Mouse (Mus musculus): ENCODE data around the gene Tns3. TPM values are rescaled to one million over a fixed set of nuclear protein-coding genes. Genes with fewer than 3 reads are reported as not detected.
"Not testable (repeated sequence)": the region's sequence is repeated elsewhere in the genome, so short reads cannot be mapped to it uniquely, and the experiment has no call there.

Tns3 gene
- polyA plus RNA-seq, 1 experiment from 2014 or later, result 10.5 TPM

DNA sequence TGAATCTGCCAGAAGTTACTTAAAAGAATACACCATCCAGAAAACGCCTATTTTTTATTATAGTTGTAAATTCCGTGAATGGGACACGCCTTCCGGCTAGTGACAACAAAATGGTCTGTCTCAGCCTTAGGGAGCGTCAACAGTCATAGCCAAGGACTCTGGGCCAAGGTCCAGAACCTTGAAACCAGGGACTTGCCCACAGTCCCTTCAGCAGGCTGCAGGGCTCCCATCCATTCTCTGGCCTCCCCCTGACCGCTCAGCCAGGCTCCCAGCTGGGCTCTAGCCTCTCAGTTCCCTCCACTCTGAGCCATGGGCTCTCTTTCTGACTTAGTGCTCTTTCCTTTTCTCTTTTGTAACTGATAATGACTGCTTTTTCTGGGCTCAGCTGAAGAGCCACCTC, 37.6 kb downstream of the Tns3 start:
- Histone ChIP-seq H3K4me1 (replicated peaks; ENCODE audit: control insufficient read depth, insufficient read depth, low read length) (peaks cover 13% of the 10 kb centered on the region), H3K4me2 (replicated peaks; ENCODE audit: low read depth) (no peak overlapping the region; the same call in 1 of the 2 replicates), H3K9ac (ENCODE audit: low read depth, low read length) (no peak overlapping the region), H3K27ac (ENCODE audit: low read depth, low read length) (peak overlapping the region; percentile 35; the same call in 1 of the 2 replicates), H3K27me3 (replicated peaks; ENCODE audit: control insufficient read depth, insufficient read depth, low read length) (no peaks in the 10 kb centered on the region), H3K9me3 (ENCODE audit: control insufficient read depth) (no peaks in the 10 kb centered on the region), H3K36me3 (ENCODE audit: control insufficient read depth, insufficient read depth) (0 out of 2 replicates have a peak, but pooled peaks cover 5% of the 10 kb centered on the region), H3K4me3 (ENCODE audit: low read depth, low read length) (no peak overlapping the region)
- no peak for TF ChIP-seq CTCF (IDR thresholded peaks at IDR 0.05; ENCODE audit: low read depth)
- 41% methylated on average over 6 of the region's 6 CpGs for WGBS
- peak; percentile 73 for ATAC-seq

DNA sequence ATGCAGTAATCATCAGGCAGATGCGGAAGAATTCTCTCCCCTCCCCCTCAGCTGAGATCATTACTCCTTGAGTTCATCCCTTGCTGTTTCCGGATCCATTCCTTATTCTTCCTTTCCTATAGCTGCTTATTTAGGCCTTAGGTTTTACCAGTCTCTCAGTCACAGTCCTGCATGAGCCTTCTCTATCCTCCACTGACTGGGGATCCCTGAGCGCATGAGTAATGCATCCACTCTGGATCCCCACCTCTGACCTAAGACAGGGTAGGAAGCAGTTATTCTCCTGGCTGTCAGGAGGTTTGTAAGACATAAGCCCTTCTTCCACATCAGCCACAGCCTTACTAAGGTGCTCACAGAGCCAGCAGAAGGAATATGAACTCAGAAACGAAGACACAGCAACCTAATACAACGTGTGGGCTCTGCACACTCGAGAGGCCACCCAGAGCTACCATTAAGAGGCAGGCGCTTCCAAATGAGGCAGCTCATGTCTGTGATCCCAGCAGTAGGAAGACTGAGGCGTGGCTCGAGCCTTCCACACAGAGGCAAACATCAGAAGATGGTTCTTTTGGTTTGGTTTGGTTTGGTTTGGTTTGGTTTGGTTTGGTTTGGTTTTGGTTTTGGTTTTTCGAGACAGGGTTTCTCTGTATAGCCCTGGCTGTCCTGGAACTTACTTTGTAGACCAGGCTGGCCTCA, 38.3 kb downstream of the Tns3 start:
- TF ChIP-seq CTCF (IDR thresholded peaks at IDR 0.05; ENCODE audit: low read depth), result no peak
- H3K9ac ChIP-seq (ENCODE audit: low read depth, low read length), result no peak overlapping the region
- 0 out of 2 replicates have a peak, but pooled peaks cover 5% of the 10 kb centered on the region for H3K36me3 ChIP-seq (ENCODE audit: control insufficient read depth, insufficient read depth)
- no peak overlapping the region for H3K27ac ChIP-seq (ENCODE audit: low read depth, low read length)
- H3K27me3 ChIP-seq (replicated peaks; ENCODE audit: control insufficient read depth, insufficient read depth, low read length), result no peaks in the 10 kb centered on the region
- no peak overlapping the region for H3K4me2 ChIP-seq (replicated peaks; ENCODE audit: low read depth)
- H3K4me1 ChIP-seq (replicated peaks; ENCODE audit: control insufficient read depth, insufficient read depth, low read length), result peaks cover 13% of the 10 kb centered on the region
- H3K4me3 ChIP-seq (ENCODE audit: low read depth, low read length), result no peak overlapping the region
- ATAC-seq, result no peak
- H3K9me3 ChIP-seq (ENCODE audit: control insufficient read depth), result no peaks in the 10 kb centered on the region
- WGBS, result 69% methylated on average over 10 of the region's 10 CpGs

DNA sequence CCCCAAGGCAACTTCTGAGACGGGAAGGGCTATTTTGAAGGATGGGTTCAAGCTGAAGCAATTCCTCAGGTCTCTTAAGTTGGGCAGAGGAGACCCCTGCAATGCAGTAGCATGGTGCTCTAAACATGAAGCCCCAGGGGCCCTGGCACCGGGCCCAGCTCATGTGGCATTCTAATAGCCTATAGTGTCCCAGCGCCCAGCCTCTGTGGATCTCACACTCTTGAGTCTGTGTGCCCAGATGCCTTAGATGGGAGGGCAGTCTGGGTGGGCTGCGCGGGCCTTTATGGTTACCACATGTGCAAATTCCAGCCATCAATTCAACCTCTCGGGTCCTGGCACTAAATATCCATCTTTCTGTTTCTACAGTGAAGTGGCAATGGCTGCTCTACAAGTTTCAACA, 38.9 kb downstream of the Tns3 start:
- no peak for ATAC-seq
- Histone ChIP-seq H3K27me3 (replicated peaks; ENCODE audit: control insufficient read depth, insufficient read depth, low read length) (no peaks in the 10 kb centered on the region), H3K27ac (ENCODE audit: low read depth, low read length) (no peak overlapping the region), H3K36me3 (ENCODE audit: control insufficient read depth, insufficient read depth) (0 out of 2 replicates have a peak, but pooled peaks cover 5% of the 10 kb centered on the region), H3K4me2 (replicated peaks; ENCODE audit: low read depth) (0 out of 2 replicates have a peak overlapping the region, but pooled peaks have one; percentile 100), H3K9me3 (ENCODE audit: control insufficient read depth) (no peaks in the 10 kb centered on the region), H3K9ac (ENCODE audit: low read depth, low read length) (no peak overlapping the region), H3K4me1 (replicated peaks; ENCODE audit: control insufficient read depth, insufficient read depth, low read length) (peaks cover 13% of the 10 kb centered on the region), H3K4me3 (ENCODE audit: low read depth, low read length) (no peak overlapping the region)
- WGBS, result 76% methylated on average over 6 of the region's 6 CpGs
- TF ChIP-seq CTCF (IDR thresholded peaks at IDR 0.05; ENCODE audit: low read depth), result no peak

DNA sequence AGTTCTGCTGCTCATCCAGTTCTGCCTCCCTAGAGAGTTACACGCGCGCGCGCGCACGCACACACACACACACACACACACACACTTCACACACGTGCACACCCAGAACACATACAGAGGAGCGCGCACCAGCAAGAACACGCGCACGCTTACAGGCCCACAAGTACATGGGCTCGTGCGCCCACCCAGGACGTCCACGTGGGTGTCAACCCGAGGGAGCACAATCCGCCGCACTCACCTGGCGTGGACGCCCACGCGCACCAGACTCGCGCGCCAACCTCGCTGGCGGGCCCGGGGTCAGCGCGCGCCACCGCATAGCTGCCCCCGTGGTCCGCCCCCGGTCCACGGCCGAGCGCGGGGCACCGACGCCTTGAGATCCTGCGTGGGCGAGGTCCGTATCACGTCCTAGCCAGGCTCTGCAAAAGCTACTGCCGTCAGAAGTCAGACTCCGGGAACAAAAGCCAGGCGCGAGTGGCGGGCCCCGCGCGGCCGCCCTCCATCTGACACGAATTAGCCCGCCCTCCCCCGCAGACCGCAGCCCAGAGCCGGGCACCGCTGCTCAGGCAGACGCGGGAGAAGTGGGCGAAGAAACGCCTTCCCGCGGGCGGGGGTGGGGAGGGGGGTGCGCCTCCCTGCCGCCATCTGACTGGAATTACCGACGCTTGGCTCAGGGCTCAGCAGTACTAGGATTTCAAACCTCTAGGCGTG, 40.0 kb downstream of the Tns3 start:
- H3K9me3 ChIP-seq (ENCODE audit: control insufficient read depth), result no peaks in the 10 kb centered on the region
- peak overlapping the region; percentile 100 for H3K4me2 ChIP-seq (replicated peaks; ENCODE audit: low read depth)
- WGBS, result under 1% methylated on average over 72 of the region's 74 CpGs
- H3K27ac ChIP-seq (ENCODE audit: low read depth, low read length), result no peak overlapping the region; the same call in 1 of the 2 replicates
- peak overlapping the region; percentile 69 for H3K4me3 ChIP-seq (ENCODE audit: low read depth, low read length)
- ATAC-seq, result peak; percentile 39
- H3K36me3 ChIP-seq (ENCODE audit: control insufficient read depth, insufficient read depth), result 0 out of 2 replicates have a peak, but pooled peaks cover 5% of the 10 kb centered on the region
- peak overlapping the region; percentile 65 for H3K9ac ChIP-seq (ENCODE audit: low read depth, low read length)
- TF ChIP-seq CTCF (IDR thresholded peaks at IDR 0.05; ENCODE audit: low read depth), result no peak; the same call in 1 of the 2 replicates
- H3K4me1 ChIP-seq (replicated peaks; ENCODE audit: control insufficient read depth, insufficient read depth, low read length), result peaks cover 13% of the 10 kb centered on the region
- H3K27me3 ChIP-seq (replicated peaks; ENCODE audit: control insufficient read depth, insufficient read depth, low read length), result no peaks in the 10 kb centered on the region

DNA sequence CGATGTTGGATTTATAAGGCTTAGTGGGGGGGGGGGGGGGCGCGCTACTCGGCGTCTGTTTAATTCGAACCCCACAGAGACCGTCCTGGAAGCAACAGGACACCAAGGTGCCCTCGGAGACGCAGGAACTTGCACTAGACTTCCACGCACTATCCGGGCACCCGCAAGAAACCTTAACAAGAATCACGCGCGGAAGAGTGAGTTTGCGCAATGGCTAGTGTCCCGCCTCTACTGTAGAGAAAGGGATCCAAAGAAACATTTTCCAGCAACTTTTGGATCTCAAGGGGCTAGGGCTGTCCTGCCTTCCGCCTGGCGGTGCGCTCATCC, 40.5 kb downstream of the Tns3 start:
- Histone ChIP-seq H3K27me3 (replicated peaks; ENCODE audit: control insufficient read depth, insufficient read depth, low read length) (no peaks in the 10 kb centered on the region), H3K4me2 (replicated peaks; ENCODE audit: low read depth) (peak overlapping the region; percentile 100), H3K36me3 (ENCODE audit: control insufficient read depth, insufficient read depth) (0 out of 2 replicates have a peak, but pooled peaks cover 5% of the 10 kb centered on the region), H3K9ac (ENCODE audit: low read depth, low read length) (peak overlapping the region; percentile 65), H3K4me3 (ENCODE audit: low read depth, low read length) (peak overlapping the region; percentile 69), H3K27ac (ENCODE audit: low read depth, low read length) (no peak overlapping the region), H3K4me1 (replicated peaks; ENCODE audit: control insufficient read depth, insufficient read depth, low read length) (peaks cover 13% of the 10 kb centered on the region), H3K9me3 (ENCODE audit: control insufficient read depth) (no peaks in the 10 kb centered on the region)
- no peak; the same call in 1 of the 2 replicates for ATAC-seq
- peak; percentile 36; the same call in 1 of the 2 replicates for TF ChIP-seq CTCF (IDR thresholded peaks at IDR 0.05; ENCODE audit: low read depth)
- 6% methylated on average over 20 of the region's 20 CpGs for WGBS

DNA sequence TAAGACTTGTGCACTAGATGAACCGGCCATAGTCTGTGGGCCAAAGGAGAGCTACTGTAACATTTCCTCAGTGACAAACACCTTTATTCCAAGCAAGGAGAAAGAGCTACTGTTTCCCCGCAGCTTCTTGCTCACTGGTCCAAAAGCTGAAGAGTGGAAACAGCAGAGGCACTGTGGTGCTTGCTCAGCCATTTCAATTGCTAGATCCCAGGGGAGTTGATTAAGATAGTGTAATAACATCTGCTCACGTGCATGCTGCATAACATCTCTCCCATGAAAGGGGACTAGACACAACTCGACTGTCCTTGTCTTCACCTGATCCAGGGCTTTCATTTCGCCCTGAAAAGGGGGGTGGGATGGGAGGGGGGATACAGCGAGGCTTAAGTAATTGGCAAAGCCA, 41.7 kb downstream of the Tns3 start:
- Histone ChIP-seq H3K9me3 (ENCODE audit: control insufficient read depth) (no peaks in the 10 kb centered on the region), H3K9ac (ENCODE audit: low read depth, low read length) (no peak overlapping the region), H3K27ac (ENCODE audit: low read depth, low read length) (no peak overlapping the region), H3K4me2 (replicated peaks; ENCODE audit: low read depth) (peak overlapping the region; percentile 100; the same call in 1 of the 2 replicates), H3K36me3 (ENCODE audit: control insufficient read depth, insufficient read depth) (no peaks in the 10 kb centered on the region), H3K4me1 (replicated peaks; ENCODE audit: control insufficient read depth, insufficient read depth, low read length) (peaks cover 13% of the 10 kb centered on the region), H3K4me3 (ENCODE audit: low read depth, low read length) (no peak overlapping the region), H3K27me3 (replicated peaks; ENCODE audit: control insufficient read depth, insufficient read depth, low read length) (no peaks in the 10 kb centered on the region)
- TF ChIP-seq CTCF (IDR thresholded peaks at IDR 0.05; ENCODE audit: low read depth), result no peak
- ATAC-seq, result no peak
- 60% methylated on average over 6 of the region's 6 CpGs for WGBS

DNA sequence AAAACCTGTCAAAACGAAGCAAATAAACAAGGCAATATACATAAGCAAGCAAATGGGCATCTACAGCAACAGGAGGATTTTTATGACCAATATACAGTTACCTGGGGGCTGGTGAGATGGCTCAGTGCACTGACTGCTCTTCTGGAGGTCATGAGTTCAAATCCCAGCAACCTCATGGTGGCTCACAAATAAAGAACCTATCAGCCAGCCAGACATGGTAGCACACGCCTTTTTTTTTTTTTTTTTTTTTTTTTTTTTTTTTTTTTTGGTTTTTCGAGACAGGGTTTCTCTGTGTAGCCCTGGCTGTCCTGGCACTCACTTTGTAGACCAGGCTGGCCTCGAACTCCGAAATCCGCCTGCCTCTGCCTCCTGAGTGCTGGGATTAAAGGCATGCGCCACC, 45.2 kb downstream of the Tns3 start:
- not testable (repeated sequence) for H3K9ac ChIP-seq (ENCODE audit: low read depth, low read length); ATAC-seq; H3K4me1 ChIP-seq (replicated peaks; ENCODE audit: control insufficient read depth, insufficient read depth, low read length); H3K4me2 ChIP-seq (replicated peaks; ENCODE audit: low read depth); H3K36me3 ChIP-seq (ENCODE audit: control insufficient read depth, insufficient read depth); H3K9me3 ChIP-seq (ENCODE audit: control insufficient read depth); H3K4me3 ChIP-seq (ENCODE audit: low read depth, low read length); H3K27me3 ChIP-seq (replicated peaks; ENCODE audit: control insufficient read depth, insufficient read depth, low read length); H3K27ac ChIP-seq (ENCODE audit: low read depth, low read length)
- 90% methylated on average over 7 of the region's 7 CpGs for WGBS

Data from intestine, postnatal 0 days (tissue).